Mouse (Mus musculus) megakaryocyte, adult 5-6 weeks (primary cell): ENCODE measurements around the gene Hdgfl2. TPM values are rescaled to one million over a fixed set of nuclear protein-coding genes. Genes with fewer than 3 reads are reported as not detected.
"Not testable (repeated sequence)": the region's sequence is repeated elsewhere in the genome, so short reads cannot be mapped to it uniquely, and the experiment has no call there.

Source experiments
- ATAC-seq: 2 replicates; pipeline ENCODE4 v1.8.0; 2016; ENCODE audit warnings: mild to moderate bottlenecking, inconsistent platforms; ENCODE audit not compliant: poor library complexity, severe bottlenecking
- total RNA-seq, 2 experiments: library from RNA; stranded (forward) in 1 of 2; stranded (reverse) in 1 of 2; fragments of 153-499, 151-499 nt in 1 of 2; fragments of 221-1000, 200-1000 nt in 1 of 2; gene quantifications; 2 replicates each; pipeline versions ENCODE4 v1.2.3 to v1.2.4; 2015 to 2017

Gene Hdgfl2
- total RNA-seq, 2 experiments from 2014 or later = 17.9 to 43.4 TPM

DNA sequence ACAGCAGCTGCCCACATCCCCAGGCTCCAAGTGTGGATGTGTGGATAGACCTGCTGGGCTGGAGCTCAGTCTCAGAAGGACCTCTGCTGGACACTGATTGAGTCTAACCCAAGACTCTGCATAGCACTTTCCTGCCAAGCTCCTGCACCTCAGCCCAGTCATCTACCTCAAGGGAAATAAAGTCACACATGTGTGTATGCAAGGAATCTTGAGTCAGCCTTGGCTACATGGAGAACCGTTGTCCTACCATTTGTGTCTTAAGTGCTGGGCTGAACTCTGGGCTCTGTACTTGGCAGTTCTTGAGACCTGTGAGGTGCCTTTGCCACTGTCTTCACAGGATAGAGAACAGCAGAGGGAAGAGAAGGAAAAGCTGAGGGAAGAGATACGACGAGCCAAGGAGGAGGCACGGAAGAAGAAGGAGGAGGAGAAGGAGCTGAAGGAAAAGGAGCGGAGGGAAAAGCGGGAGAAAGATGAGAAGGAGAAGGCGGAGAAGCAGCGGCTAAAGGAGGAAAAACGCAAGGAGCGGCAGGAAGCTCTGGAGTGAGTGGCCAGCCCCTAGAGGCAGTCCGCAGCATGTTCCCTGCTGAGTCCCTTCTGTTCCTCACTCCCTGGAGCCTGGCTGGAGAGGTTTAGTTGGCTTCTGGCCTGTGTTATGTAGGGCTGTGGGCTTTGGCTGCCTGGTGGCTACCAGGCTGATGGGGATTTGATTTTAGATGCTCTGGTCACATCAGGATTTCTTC, 21.9 kb upstream of the Hdgfl2 start:
- no peak for ATAC-seq

DNA sequence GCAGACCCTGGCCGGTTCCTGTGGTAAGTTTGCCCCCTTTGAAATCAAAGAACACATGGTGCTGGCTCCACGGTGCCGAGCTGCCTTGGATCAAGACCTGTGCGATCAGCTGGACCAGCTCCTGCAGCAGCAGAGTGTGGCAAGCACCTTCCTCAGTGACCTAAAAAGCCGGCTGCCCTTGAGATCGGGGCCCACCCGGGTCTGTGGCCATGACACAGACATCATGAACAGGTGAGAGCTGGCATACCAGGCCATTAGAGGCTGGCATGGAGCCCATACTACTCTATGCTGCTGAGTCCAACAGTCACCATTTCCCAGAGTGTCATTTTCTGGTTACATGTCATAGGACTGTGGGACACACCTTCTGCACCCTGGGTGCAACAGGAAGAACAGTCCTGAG, 17.4 kb upstream of the Hdgfl2 start:
- ATAC-seq = no peak

DNA sequence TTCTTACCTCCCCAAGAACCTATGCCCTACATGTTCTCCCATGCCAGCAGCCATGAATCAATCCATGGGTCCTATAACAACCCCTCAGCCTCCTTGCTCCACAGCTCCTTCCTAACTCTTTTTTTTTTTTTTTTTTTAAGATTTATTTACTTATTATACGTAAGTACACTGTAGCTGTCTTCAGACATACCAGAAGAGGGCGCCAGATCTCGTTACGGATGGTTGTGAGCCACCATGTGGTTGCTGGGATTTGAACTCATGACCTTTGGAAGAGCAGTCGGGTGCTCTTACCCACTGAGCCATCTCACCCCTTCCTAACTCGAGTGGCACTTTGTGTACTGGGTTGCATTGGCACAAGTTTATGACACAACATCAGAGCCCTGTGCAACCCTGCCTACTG, 13.7 kb upstream of the Hdgfl2 start:
- ATAC-seq = not testable (repeated sequence)

DNA sequence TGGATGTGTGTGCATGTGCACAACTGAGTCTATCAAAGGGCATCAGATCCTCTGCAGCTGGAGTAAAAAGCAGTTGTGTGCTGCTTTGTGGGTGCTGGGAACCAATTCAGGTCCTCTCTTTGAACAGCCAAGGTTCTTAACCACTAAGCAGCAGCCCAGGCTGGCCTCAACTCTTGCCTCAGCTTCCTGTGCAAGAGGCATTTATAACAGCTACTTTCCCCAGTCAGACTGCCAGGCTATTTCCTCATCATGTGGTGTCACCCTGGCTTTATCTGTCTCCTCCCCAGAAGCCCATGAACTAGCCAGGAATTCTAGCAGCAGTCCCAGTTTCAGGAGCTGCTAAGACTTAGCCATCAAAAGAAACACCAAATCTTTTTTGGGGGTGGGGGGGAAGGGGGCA, 13.0 kb upstream of the Hdgfl2 start:
- peak; percentile 45; the same call in 1 of the 2 replicates for ATAC-seq

DNA sequence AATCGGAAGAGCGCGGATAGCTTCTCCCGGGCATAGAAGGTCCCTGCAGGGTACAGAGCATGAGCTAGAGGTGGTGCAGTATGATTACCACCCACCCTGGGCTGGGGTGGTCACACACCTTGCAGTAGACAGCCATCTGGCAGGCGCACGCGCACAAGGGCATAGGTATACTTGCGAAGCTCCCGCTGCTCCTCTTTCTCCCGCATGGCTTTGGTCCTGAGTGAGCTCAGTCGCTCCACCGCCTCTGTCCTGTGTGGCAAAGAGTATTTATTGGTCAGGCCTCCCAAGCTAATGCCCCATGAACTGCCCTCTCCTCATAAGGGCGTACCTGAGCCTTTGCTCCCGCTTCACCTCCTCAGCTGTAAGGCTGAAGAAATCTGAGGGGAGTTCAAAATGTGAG, 10.4 kb upstream of the Hdgfl2 start:
- ATAC-seq = no peak

DNA sequence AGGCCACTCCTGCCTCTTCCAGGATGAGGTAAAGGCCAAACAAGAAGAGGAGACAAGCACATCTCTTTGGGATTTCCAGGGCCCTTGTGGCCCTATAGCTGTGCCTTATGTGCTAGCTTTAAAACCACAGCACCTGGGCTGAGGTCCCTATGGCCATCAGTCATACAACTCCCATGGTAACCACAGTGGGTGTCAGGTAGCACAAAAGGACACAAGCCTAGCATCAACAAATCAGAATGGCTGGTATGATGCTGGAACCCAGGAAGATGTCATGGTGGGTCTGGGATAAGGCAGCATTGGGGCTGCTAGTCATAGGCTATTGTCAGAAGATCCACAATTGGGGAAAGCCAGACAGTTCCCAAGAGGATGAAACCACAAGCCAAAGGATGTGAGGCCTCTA, 8.3 kb upstream of the Hdgfl2 start:
- ATAC-seq = no peak

DNA sequence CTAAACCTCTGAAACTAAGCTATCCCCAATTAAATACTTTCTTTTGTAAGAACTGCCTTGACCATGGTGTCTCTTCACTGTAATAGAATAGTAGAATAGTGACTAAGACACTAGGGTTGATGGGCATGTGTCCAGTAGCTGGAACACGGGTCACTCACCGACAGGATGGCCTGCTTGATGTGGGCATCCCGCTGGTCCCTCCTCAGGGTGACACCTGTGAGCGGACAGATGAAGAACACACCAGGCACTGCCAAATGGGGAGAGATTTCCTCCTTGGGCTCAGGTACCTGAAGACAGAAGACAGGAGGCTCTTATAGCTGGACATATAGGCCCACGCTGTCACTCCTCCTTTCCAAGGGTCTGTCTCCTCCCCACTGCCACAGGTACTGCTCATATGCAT, 7.2 kb upstream of the Hdgfl2 start:
- ATAC-seq = no peak

DNA sequence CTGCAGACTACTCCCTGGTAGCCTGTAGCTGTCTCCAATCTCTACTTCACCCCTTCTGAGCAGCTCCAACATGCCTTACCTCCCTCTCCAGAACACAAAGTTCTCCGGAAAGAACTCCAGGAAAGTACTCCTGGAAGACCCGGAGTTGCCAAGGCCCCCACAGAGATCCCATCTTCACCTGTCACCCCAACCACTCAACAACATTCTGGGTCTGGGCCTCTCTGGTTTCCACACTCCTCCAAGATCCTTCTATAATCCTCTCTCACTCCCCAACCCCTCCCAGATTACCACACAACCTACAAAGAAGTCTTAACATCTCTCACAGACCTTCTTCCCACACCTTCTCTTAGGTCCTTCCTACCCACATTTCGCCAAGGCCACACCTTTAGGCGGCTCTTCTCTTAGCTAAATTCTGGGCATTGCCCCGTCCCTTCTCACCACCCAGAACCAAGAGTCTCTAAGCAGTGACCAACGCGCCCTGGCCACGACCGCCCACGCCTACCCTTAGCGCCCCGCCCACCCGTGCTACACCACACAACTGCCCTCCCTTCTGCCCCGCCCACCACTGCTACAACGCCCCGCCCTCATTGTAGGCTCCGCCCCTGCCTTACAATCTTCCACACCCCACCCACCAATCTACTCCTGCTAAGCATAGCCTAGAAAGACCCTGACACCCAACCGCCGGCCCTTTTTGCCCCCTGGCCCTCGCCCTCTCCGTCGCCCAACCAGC, 5.2 kb upstream of the Hdgfl2 start:
- ATAC-seq = peak; percentile 36

DNA sequence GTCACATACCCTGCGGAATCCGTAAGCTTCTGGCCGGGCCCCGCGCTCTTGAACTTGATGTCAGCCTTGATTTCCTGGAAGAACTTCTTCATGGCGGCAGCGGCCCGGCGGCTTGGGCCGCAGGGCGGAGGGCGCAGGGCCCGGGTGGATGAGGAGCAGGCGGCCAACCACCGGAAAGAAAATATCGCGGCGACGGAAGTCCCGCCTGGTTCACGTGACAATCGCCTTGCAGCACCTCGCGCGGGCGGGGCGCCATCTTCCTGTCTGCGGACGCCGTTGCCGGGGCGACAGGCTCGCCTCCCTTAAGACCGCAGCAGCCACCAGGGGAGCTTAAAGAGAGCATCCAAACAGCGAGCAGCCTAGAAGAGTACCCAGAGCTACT, 4.6 kb upstream of the Hdgfl2 start, which contains the start of gene Ubxn6:
Gene Ubxn6, minus strand, starts transcription at position 202 of the 382 bp plus-strand sequence.
- peak; percentile 52 for ATAC-seq

DNA sequence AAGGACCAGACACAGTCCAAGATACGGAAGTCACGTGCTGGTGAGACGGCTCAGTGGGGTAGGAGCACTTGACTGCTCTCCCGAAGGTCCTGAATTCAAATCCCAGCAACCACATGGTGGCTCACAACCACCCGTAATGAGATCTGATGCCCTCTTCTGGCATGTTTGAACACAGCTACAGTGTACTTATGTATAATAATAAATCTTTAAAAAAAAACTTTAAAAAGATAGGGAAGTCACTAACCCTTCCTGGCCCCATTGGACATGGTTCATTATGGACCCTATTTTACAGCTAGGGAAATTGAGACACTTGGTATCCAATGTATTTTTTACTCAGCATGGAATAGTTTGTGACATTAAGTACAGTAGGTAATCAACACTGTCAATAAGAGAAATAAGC, 1.9 kb upstream of the Hdgfl2 start:
- ATAC-seq = no peak

DNA sequence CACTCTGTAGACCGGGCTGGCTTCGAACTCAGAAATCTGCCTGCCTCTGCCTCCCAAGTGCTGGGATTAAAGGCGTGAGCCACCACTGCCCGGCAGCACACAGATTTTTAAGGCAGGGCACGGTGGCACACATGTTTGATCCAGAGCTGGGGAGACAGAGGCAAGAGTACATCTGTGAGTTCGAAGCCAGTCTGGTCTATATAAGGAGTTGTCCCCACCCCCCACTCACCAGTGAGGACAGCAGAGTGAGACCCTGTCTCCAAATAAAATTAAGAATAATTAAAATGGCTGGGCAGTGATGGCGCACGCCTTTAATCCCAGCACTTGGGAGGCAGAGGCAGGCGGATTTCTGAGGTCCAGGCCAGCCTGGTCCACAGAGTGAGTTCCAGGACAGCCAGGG, 1.1 kb upstream of the Hdgfl2 start:
- ATAC-seq = not testable (repeated sequence)

DNA sequence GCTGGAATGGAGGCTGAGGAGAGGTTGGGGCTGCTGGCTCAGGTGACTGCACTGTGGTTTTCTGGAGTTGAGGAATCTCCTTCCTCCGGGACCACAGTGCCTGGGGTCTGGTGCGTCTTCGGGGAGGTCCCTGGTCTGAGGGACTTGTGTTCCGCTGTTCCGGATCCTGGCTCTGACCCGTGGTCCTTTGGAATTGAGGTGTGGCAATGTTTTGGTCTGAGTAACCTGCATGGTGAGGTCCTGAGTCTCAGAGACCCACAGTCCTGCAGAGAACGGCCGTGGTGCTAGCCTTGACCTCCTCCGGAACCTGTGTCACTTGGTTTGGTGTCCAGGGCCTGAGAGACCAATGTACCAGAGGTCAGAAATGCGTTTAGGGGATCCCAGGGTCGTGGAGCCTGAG, 487 bp downstream of the Hdgfl2 start:
- ATAC-seq = no peak

DNA sequence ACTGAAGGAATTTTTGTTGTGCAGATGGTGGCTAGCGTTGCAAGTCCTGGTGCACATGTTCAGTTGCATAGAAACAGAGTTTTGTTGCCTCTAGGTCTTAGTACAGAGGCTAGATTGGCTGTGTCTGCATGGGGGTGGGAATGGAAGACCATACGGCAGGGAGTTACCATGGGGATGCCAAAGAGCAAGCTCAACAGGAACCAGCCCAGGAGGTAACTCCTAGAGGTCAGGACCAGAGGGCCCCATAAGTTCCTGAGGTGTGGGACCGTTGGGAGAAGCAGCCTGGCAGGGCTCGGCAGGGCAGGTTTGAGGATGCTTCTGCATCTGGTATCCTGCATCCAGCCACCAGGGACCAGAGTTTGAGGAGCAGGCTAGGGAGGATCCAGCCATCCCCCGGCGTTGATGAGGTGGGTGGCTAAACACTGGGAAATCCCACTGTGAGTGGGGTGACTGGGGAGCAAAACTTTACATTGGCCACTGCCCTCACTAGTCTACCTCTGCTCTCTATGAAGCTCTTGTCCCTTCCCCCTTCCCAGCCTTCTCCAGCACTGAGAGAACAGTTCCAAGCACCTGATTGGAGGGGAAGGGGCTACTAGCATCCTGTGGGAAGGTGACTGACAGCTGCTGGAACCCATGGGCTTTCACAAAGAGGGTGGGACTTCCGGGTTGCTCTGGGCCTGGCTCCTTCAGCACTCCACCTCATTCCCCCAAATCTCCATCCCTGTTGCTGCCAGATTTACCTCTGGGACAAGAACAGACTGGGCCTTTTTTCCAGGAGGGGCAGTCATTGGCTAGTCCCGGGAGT, 1.5 kb downstream of the Hdgfl2 start:
- no peak for ATAC-seq

DNA sequence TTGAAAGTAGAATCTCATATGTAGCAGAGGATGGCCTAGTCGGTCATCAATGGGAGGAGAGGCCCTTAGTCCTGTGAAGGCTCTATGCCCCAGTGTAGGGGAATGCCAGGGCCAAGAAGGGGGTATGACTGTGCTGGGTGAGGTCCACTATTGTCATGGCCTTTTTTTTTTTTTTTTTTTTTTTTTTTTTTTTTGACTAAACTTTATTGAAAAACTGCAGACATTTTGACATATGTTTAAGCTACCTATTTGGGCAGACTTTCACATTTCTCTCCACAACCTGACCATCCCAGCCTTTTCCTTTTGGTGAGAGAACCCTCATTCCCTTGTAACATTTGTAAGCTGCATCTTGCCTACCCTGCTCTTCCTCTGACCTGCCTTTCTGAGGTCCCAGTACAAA, 12.9 kb downstream of the Hdgfl2 start:
- no peak for ATAC-seq

DNA sequence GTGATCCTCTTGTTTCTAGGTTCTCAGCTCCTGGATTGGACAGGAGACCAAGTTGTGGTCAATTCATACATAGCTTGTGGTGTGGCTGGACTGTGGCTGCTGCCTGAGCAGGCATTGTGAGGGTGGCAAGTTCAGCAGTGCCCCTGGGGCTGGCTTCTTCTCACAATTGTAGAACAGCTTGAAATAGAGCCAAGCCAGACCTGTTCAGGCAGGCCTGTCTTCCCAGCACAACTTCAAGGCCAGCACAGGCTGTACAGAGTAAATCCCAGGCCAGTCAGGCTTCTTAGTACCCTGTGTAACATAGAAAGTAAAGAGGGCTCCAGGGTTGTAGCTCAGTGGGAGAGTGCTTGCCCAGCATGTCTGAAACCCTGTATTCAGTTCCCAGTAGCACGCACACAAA, 13.4 kb downstream of the Hdgfl2 start:
- no peak for ATAC-seq

DNA sequence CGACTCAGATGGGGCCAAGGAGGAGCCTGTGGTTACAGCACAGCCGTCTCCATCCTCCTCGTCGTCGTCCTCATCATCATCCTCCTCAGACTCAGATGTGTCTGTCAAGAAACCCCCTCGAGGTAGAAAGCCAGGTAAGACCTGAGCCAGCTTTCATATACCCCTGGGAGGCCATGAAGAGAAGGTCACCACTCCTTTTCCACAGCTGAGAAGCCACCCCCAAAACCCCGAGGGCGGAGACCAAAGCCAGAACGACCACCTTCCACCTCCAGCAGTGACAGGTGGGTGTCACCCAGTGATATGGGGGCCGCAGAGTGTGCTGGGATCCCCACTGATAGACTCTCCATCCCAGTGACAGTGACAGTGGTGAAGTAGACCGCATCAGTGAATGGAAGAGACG, 17.4 kb downstream of the Hdgfl2 start:
- ATAC-seq = no peak

DNA sequence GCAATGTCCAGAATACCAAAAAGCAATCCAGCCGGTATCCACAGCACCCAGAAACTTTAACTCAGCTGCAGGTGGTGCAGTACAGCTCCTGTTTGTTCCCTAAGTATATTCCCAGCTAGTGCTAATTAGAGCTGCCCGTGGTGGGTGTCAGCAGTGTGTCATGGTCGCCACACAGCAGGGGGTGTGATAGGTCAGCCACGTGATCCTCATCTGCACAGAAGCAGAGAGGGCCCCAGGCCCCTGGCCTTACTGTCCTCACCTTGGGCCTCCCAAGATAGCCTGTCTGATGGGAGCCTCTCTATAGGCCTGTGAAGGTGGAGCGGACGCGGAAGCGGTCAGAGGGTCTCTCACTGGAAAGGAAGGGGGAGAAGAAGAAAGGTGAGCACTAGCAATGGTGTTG, 18.7 kb downstream of the Hdgfl2 start:
- no peak for ATAC-seq

DNA sequence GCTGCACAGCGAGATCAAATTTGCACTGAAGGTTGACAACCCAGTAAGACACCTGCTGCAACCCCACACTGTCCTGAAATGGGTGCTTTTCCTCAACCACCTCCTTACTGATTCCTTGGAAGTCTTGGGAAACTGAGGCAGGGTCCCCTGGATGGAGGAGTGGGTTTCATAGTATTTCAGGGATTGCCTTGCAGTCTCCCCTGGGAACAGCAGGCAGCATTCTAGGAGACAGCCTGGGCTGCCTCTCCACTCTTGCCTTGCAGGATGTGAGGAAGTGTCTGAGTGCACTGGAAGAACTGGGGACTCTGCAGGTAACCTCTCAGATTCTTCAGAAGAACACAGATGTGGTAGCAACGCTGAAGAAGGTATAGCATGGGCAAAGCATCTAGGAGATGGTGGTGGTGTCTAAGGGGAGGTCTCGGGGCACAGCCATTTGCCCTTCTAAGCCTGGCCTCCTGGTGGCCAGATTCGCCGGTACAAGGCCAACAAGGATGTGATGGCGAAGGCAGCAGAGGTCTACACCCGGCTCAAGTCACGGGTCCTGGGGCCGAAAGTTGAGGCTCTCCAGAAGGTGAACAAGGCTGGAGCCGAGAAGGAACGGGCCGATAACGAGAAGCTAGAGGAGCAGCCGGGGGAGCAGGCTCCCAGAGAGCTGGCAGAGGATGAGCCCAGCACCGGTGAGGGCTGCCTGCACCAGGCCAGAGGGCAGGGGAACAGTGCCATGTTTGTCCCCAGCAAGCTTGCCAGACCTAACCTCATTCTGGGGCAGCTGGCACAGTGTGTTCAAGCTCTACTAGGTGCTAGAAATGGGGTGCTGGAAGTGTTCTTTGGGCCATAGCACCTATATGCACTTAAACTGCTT, 19.5 kb downstream of the Hdgfl2 start:
- ATAC-seq = no peak

DNA sequence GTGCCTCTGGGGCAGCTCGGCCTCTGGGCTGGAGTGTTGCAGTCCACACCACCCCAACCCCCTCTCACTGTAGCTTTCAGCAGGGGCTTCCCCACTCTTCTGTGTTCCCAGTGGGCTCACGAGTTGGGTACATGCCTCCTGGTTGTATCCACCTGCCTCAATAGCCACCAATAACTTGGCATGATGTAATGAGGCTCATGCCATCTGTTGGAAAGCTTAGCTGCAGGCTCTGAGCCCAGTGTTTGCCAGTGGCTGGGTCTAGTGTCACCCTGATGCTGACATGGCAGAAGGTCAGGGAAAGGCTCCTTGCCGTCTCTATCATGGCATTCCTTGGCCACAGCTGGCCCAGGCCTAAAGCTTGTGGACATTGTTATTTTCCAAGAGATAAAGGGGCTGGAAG, 21.4 kb downstream of the Hdgfl2 start:
- no peak for ATAC-seq

DNA sequence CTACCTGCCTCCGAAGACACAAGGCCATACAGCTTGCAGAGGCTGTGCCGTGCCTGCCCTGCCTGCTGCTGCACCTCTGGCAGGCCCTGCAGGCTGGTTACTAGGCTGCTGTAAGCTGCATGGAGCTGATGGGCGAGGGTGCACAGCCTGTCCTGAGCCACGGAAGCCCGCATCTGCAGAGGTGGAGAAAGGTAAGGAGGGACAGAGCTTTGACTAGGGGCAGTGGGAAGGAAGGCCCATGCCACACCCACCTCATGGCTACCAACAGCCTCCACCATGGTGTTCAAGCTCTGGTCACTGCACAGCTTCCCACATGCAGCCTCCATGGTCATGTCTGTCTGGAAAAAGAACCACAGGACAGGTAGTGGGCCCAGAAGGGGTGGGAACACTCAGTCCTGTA, 22.7 kb downstream of the Hdgfl2 start:
- no peak for ATAC-seq

DNA sequence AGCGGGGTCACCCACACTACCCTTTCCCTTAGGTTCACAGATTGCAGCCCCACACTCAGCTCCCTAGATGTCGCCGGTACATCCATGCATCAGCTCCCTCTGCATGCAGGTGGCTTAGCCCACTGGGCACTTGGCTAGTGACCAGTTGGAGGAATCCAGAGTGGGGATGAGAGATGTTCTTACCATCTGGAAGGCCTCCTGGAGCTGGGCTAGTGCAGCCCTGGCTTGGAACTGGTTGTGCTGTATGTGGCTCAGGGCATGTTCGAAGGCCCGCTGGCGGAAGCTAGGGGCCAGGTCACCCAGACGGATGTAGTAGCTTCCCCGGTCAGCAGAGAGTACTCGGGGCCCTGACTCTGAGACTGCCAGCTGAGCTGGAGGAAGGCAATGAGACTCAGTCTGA, 23.5 kb downstream of the Hdgfl2 start:
- ATAC-seq = no peak
